Mouse (Mus musculus): Measurements from ENCODE around the gene Klk9. TPM values are rescaled to one million over a fixed set of nuclear protein-coding genes. Genes with fewer than 3 reads are reported as not detected.

The Klk9 gene
- total RNA-seq, 2 experiments from 2014 or later = not detected

GRCm38 (mm10) chr7:43796355-43796754, 4.7 kb downstream of the Klk9 start:
- no peak for DNase-seq

- DNase-seq = no peak
Observed at GRCm38 (mm10) chr7:43797333-43797769, 5.7 kb downstream of the Klk9 start, which contains the start of gene Klk8. Gene Klk8 (plus strand): TSS chr7:43797577.

GRCm38 (mm10) chr7:43797844-43798462, 6.3 kb downstream of the Klk9 start:
- no peak for DNase-seq

- DNase-seq = no peak
Observed at GRCm38 (mm10) chr7:43799876-43800275, 8.2 kb downstream of the Klk9 start.

- DNase-seq = no peak
Observed at GRCm38 (mm10) chr7:43810994-43811393, 19.3 kb downstream of the Klk9 start, which contains the start of gene Klk7. Gene Klk7 (plus strand): TSS chr7:43811294.

GRCm38 (mm10) chr7:43815211-43815610, 23.5 kb downstream of the Klk9 start:
- no peak for DNase-seq

- no peak for DNase-seq
Observed at GRCm38 (mm10) chr7:43816746-43817145, 25.1 kb downstream of the Klk9 start.

- DNase-seq = no peak
Observed at GRCm38 (mm10) chr7:43821581-43821980, 29.9 kb downstream of the Klk9 start.

- no peak for DNase-seq
Observed at GRCm38 (mm10) chr7:43824199-43824598, 32.5 kb downstream of the Klk9 start, which contains the start of gene Klk6. Gene Klk6 (plus strand): TSS chr7:43824499.

GRCm38 (mm10) chr7:43826056-43826455, 34.4 kb downstream of the Klk9 start:
- DNase-seq = no peak

- no peak for DNase-seq
Observed at GRCm38 (mm10) chr7:43827706-43828105, 36.0 kb downstream of the Klk9 start.

- DNase-seq = no peak
Observed at GRCm38 (mm10) chr7:43829006-43829405, 37.3 kb downstream of the Klk9 start.

GRCm38 (mm10) chr7:43841701-43842100, 50.0 kb downstream of the Klk9 start, which contains the start of gene Klk5:
Gene Klk5 (plus strand): TSS chr7:43841971.
- no peak for DNase-seq

GRCm38 (mm10) chr7:43843801-43844200, 52.1 kb downstream of the Klk9 start:
- DNase-seq = no peak

Other genes with a start within 250 kb of the Klk9 start
- 1 to 10 TPM; 3.1 to 3.9 TPM for gene Cd33, start 247.5 kb upstream of the Klk9 start, total RNA-seq (2021)
- gene Zfp658, start 229.6 kb upstream of the Klk9 start, total RNA-seq (2021) = 1 to 10 TPM; 1.2 to 1.4 TPM
- gene Zfp719, start 212.3 kb upstream of the Klk9 start, total RNA-seq (2021) = 1 to 10 TPM; 6.1 to 7.3 TPM
- gene Zfp819, start 184.7 kb upstream of the Klk9 start, total RNA-seq (2021) = not detected
- not detected for gene Ceacam18, start 157.2 kb upstream of the Klk9 start, total RNA-seq (2021)
- gene Siglece, start 131.7 kb upstream of the Klk9 start, total RNA-seq (2021) = under 1 TPM; 0.45 to 0.59 TPM
- gene Ctu1, start 119.9 kb upstream of the Klk9 start, total RNA-seq (2021) = 1 to 10 TPM; 3.2 to 3.8 TPM
- gene Klk14, start 101.5 kb upstream of the Klk9 start, total RNA-seq (2021) = not detected
- not detected for gene Klk13, start 79.3 kb upstream of the Klk9 start, total RNA-seq (2021)
- not detected for gene Klk12, start 23.0 kb upstream of the Klk9 start, total RNA-seq (2021)
- gene Klk11, start 17.3 kb upstream of the Klk9 start, total RNA-seq (2021) = not detected
- gene Klk10, start 10.9 kb upstream of the Klk9 start, total RNA-seq (2021) = under 1 TPM; 0.28 to 0.32 TPM
- 1 to 10 TPM; 2.0 to 2.2 TPM for gene Klk8, start 5.7 kb downstream of the Klk9 start, total RNA-seq (2021)
- not detected for gene Klk7, start 19.4 kb downstream of the Klk9 start, total RNA-seq (2021)
- gene Klk6, start 32.6 kb downstream of the Klk9 start, total RNA-seq (2021) = not detected
- not detected for gene Klk5, start 50.1 kb downstream of the Klk9 start, total RNA-seq (2021)
- gene Klk4, start 89.3 kb downstream of the Klk9 start, total RNA-seq (2021) = not detected
- gene Klk15, start 141.8 kb downstream of the Klk9 start, total RNA-seq (2021) = not detected
- gene Klk1b8, start 158.8 kb downstream of the Klk9 start, total RNA-seq (2021) = not detected
- gene Klk1b1, start 174.9 kb downstream of the Klk9 start, total RNA-seq (2021) = not detected
- not detected for gene Klk1b9, start 184.2 kb downstream of the Klk9 start, total RNA-seq (2021)
- not detected for gene Klk1b11, start 204.0 kb downstream of the Klk9 start, total RNA-seq (2021)
- gene Klk1b26, start 220.3 kb downstream of the Klk9 start, total RNA-seq (2021) = under 1 TPM in 1 of 2 experiments, not detected in 1; 0.23 TPM

All from gastrocnemius, postnatal 10 days (tissue).